Mouse (Mus musculus) liver, postnatal 0 days (tissue): ENCODE measurements around the gene Rin2. TPM values are rescaled to one million over a fixed set of nuclear protein-coding genes. Genes with fewer than 3 reads are reported as not detected.
"Not testable (repeated sequence)": the region's sequence is repeated elsewhere in the genome, so short reads cannot be mapped to it uniquely, and the experiment has no call there.

Experiments used
- ATAC-seq: fragments of 200-750 bp; cut with Nextera tagmentation; 2 replicates; pipeline ENCODE4 v1.8.0; 2017; ENCODE audit warnings: mild to moderate bottlenecking, moderate library complexity
- DNase-seq: peaks from one replicate; pipeline ENCODE4 v3.0.0-alpha.2; 2016
- H3K27ac ChIP-seq: fragments of 300-500 bp; sonication (generic); 2 replicates; pipeline ENCODE4 v1.5.1; 2014; ENCODE audit warnings: antibody characterized with exemption, moderate library complexity, mild to moderate bottlenecking, low read depth
- H3K27me3 ChIP-seq: fragments of 300-500 bp; sonication (generic); 2 replicates; pipeline ENCODE4 v1.6.1; 2014; ENCODE audit warnings: low read length, control low read depth, mixed read lengths; ENCODE audit not compliant: insufficient read depth
- H3K36me3 ChIP-seq: fragments of 300-500 bp; sonication (generic); replicated peaks from 2 replicates; pipeline ENCODE4 v1.6.1; 2014; ENCODE audit warnings: mild to moderate bottlenecking, control low read depth, low read length, moderate library complexity, mixed read lengths; ENCODE audit not compliant: insufficient read depth
- H3K4me1 ChIP-seq: fragments of 300-500 bp; sonication (generic); 2 replicates; pipeline ENCODE4 v1.6.1; 2014; ENCODE audit warnings: antibody characterized with exemption, mild to moderate bottlenecking, control low read depth; ENCODE audit not compliant: insufficient read depth
- H3K4me2 ChIP-seq: fragments of 300-500 bp; sonication (generic); 2 replicates; pipeline ENCODE4 v1.6.1; 2014; ENCODE audit warnings: low read depth, mild to moderate bottlenecking, low read length, moderate library complexity, mixed read lengths
- H3K4me3 ChIP-seq: fragments of 300-500 bp; sonication (generic); 2 replicates; pipeline ENCODE4 v1.5.1; 2014; ENCODE audit warnings: low read depth, low read length
- H3K9ac ChIP-seq: fragments of 300-500 bp; sonication (generic); replicated peaks from 2 replicates; pipeline ENCODE4 v1.6.1; 2014; ENCODE audit warnings: mild to moderate bottlenecking, moderate library complexity
- H3K9me3 ChIP-seq: fragments of 300-500 bp; sonication (generic); 2 replicates; pipeline ENCODE4 v1.6.1; 2016; ENCODE audit warnings: mild to moderate bottlenecking, control low read depth, low read length, mixed read lengths
- CTCF ChIP-seq: sonication (generic); IDR thresholded peaks from 2 replicates; pipeline ENCODE4 v1.5.1; 2016; ENCODE audit warnings: antibody characterized with exemption, low read depth
- EP300 ChIP-seq: IDR thresholded peaks from 2 replicates; pipeline ENCODE4 v1.6.1; 2016; ENCODE audit warnings: antibody characterized with exemption, low read depth, mild to moderate bottlenecking
- WGBS: fragments of 180-500 bp; shearing (Covaris S2); extraction: QIAGEN DNeasy Blood & Tissue Kit; methylation state at CpG from one replicate; pipeline ENCODE4 v1.1.7; 2014; ENCODE audit not compliant: insufficient replicate concordance; 5-methylcytosine and 5-hydroxymethylcytosine counted together
- microRNA-seq: library from miRNA; unstranded; fragments of <30 nt; microRNA quantifications from one replicate; pipeline ENCODE4, GENCODE M21; 2016
- polyA plus RNA-seq: library from polyadenylated mRNA; unstranded; fragments of >200 nt; fragmentation: Nextera tagmentation; extraction: Ambion mirVana; gene quantifications from 2 replicates; pipeline ENCODE4 v1.2.1, GENCODE M21; 2015

Rin2 gene
- polyA plus RNA-seq, 1 experiment from 2014 or later, result 5.0 TPM

- not testable (repeated sequence) for H3K27me3 ChIP-seq, DNase-seq, H3K27ac ChIP-seq, H3K4me2 ChIP-seq, H3K4me3 ChIP-seq, H3K9me3 ChIP-seq, ATAC-seq, H3K9ac ChIP-seq
- TF ChIP-seq CTCF, result peak; percentile 44
- 41% methylated on average over 4 of the region's 4 CpGs for WGBS
- Histone ChIP-seq H3K4me1 (peaks cover 17% of the 10 kb centered on the region), H3K36me3 (peaks cover 28% of the 10 kb centered on the region)
These were observed 230.9 kb downstream of the Rin2 start for GRCm38 (mm10) chr2:145905884-145906283.

GRCm38 (mm10) chr2:145920941-145921650 lies 246.1 kb downstream of the Rin2 start:
- peak; percentile 36; the same call in 1 of the 2 replicates for TF ChIP-seq CTCF
- no peak for TF ChIP-seq EP300
- 86% methylated on average over 8 of the region's 8 CpGs for WGBS
- H3K4me2 ChIP-seq, result no peak overlapping the region
- no peak overlapping the region for H3K4me3 ChIP-seq
- no peaks in the 10 kb centered on the region for H3K27me3 ChIP-seq
- no peak overlapping the region for H3K9ac ChIP-seq
- DNase-seq, result no peak
- H3K9me3 ChIP-seq, result no peaks in the 10 kb centered on the region
- H3K36me3 ChIP-seq, result peaks cover 76% of the 10 kb centered on the region
- no peaks in the 10 kb centered on the region for H3K4me1 ChIP-seq
- H3K27ac ChIP-seq, result no peak overlapping the region
- no peak for ATAC-seq

GRCm38 (mm10) chr2:145934339-145935231 lies 259.6 kb downstream of the Rin2 start, which contains the start of the genes Cfap61 and Crnkl1:
Gene Cfap61 (plus strand): TSS chr2:145934784.
Gene Crnkl1 (minus strand): TSS chr2:145935014.
- Histone ChIP-seq H3K36me3 (peaks cover 22% of the 10 kb centered on the region), H3K27me3 (no peaks in the 10 kb centered on the region), H3K9me3 (no peaks in the 10 kb centered on the region), H3K4me3 (peak within 1 kb of the TSS; percentile 87), H3K4me1 (peaks cover 8% of the 10 kb centered on the region), H3K9ac (peak within 1 kb of the TSS; percentile 90), H3K4me2 (peak within 1 kb of the TSS; percentile 87), H3K27ac (peak within 1 kb of the TSS; percentile 63; the same call in 1 of the 2 replicates)
- WGBS, result under 1% methylated on average over 61 of the region's 61 CpGs
- peak; percentile 94 for DNase-seq
- TF ChIP-seq EP300 (no peak), CTCF (no peak)
- ATAC-seq, result peak; percentile 99

GRCm38 (mm10) chr2:145936975-145937374 lies 262.0 kb downstream of the Rin2 start:
- no peak overlapping the region for H3K9ac ChIP-seq
- no peak for DNase-seq
- no peak for ATAC-seq
- no peaks in the 10 kb centered on the region for H3K9me3 ChIP-seq
- H3K4me1 ChIP-seq, result peaks cover 8% of the 10 kb centered on the region
- H3K27me3 ChIP-seq, result no peaks in the 10 kb centered on the region
- H3K4me3 ChIP-seq, result no peak overlapping the region
- no peak overlapping the region for H3K27ac ChIP-seq
- WGBS, result 71% methylated on average over 8 of the region's 8 CpGs
- H3K4me2 ChIP-seq, result no peak overlapping the region
- peaks cover 3% of the 10 kb centered on the region for H3K36me3 ChIP-seq
- no peak for TF ChIP-seq CTCF
- no peak for TF ChIP-seq EP300

Small RNA genes within 50 kb of the gene (microRNA-seq; reads per million reads assigned to microRNA genes)
- gene Gm25026, result not detected

Other genes starting within 250 kb of the Rin2 start
- 55.0 and 60.0 TPM in 2 replicates for gene Naa20, start 226.9 kb downstream of the Rin2 start, polyA plus RNA-seq